Mouse (Mus musculus): Measurements from ENCODE around the gene Tctex1d2.

Tctex1d2 gene

GRCm38 (mm10) chr16:32454646-32455045 lies 35.1 kb downstream of the Tctex1d2 start:
- CTCF ChIA-PET, result interaction anchor here in 1 of 4 experiments (0.6 kb wide), 1 partner anchor 280 kb away, joined by 3 read pairs; no protein-coding TSS in a partner anchor
- POLR2A ChIA-PET, result interaction anchor here in 2 of 4 experiments (0.6 to 0.9 kb wide), 2 partner anchors 16 to 1366 kb away, joined by 3 to 4 read pairs; no protein-coding TSS in a partner anchor

- ChIA-PET CTCF (no interaction called here), POLR2A (interaction anchor here in 1 of 4 experiments (0.9 to 1.3 kb wide), 2 partner anchors 10 to 28 kb away, joined by 3 to 5 read pairs; no protein-coding TSS in a partner anchor)
These were observed 36.6 kb downstream of the Tctex1d2 start for GRCm38 (mm10) chr16:32456086-32456485.

GRCm38 (mm10) chr16:32456761-32457160 lies 37.3 kb downstream of the Tctex1d2 start:
- POLR2A ChIA-PET, result interaction anchor here in 1 of 4 experiments (0.9 to 1.3 kb wide), 2 partner anchors 10 to 28 kb away, joined by 3 to 5 read pairs; no protein-coding TSS in a partner anchor

GRCm38 (mm10) chr16:32457589-32458386 lies 38.3 kb downstream of the Tctex1d2 start:
- CTCF ChIA-PET, result interaction anchor here in 1 of 4 experiments (0.5 kb wide), 1 partner anchor 179 kb away, joined by 5 read pairs; no protein-coding TSS in a partner anchor
- POLR2A ChIA-PET, result interaction anchor here in 1 of 4 experiments (1.4 kb wide), 1 partner anchor 16 kb away, joined by 3 read pairs; no protein-coding TSS in a partner anchor

More at GRCm38 (mm10) chr16:32456761-32457160, 37.3 kb downstream of the Tctex1d2 start:
- CTCF ChIA-PET, result no interaction called here

GRCm38 (mm10) chr16:32460518-32460917 lies 41.0 kb downstream of the Tctex1d2 start:
- CTCF ChIA-PET, result no interaction called here
- POLR2A ChIA-PET, result interaction anchor here in 1 of 4 experiments (1.0 kb wide), 1 partner anchor 88 kb away, joined by 3 read pairs; no protein-coding TSS in a partner anchor

GRCm38 (mm10) chr16:32461713-32462112 lies 42.2 kb downstream of the Tctex1d2 start:
- POLR2A ChIA-PET, result no interaction called here
- CTCF ChIA-PET, result interaction anchor here in 1 of 4 experiments (1.4 kb wide), 1 partner anchor 38 kb away, joined by 3 read pairs; no protein-coding TSS in a partner anchor

DNA sequence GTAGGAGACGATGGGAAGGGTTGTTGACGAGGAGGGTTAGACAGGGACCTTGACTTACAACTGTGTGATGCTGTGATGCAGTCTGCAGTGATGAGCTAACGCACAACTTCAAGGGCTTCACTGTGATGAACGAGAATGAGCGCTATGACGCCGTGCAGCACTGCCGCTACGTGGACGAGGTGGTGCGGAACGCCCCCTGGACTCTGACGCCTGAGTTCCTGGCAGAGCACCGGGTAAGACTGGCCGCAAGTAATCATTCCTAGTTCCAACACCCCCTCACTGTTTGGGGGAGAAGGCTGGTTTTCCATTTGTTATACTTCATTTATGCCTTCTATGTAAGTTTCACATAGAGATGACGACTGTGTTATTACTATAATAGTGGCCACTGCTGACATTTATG lies 43.4 kb downstream of the Tctex1d2 start:
- POLR2A ChIA-PET, result interaction anchor here in 1 of 4 experiments (0.6 to 1.0 kb wide), 2 partner anchors 37 to 159 kb away, joined by 3 to 4 read pairs; no protein-coding TSS in a partner anchor
- CTCF ChIA-PET, result interaction anchor here in 2 of 4 experiments (1.4 kb wide), 2 partner anchors 37 kb away, joined by 3 to 5 read pairs; no protein-coding TSS in a partner anchor

- CTCF ChIA-PET, result interaction anchor here in 1 of 4 experiments (1.4 kb wide), 1 partner anchor 36 kb away, joined by 5 read pairs; no protein-coding TSS in a partner anchor
- POLR2A ChIA-PET, result interaction anchor here in 2 of 4 experiments (0.5 to 1.0 kb wide), 3 partner anchors 33 to 158 kb away, joined by 3 to 6 read pairs (median 4); partner anchors contain the start of gene Pcyt1a (in 1 of the 2)
These were observed 43.9 kb downstream of the Tctex1d2 start for GRCm38 (mm10) chr16:32463426-32463825.

DNA sequence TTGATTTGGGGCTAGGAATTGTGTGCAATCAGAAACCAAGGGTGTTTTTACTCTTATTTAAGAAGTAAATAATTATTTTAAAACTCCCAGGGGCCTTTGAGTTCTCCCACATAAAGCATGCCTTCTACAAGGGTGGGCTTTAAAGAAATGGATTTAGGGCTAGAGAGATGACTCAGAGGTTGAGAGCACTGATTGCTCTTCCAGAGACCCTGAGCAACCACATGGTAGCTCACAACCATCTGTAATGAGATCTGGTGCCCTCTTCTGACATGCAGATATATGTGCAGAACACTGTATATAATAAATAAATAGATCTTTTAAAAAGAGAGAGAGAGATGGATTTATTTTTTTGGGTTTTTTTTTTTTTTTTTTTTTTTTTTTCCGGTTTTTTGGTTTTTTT lies 45.4 kb downstream of the Tctex1d2 start:
- POLR2A ChIA-PET, result interaction anchor here in 2 of 4 experiments (0.7 to 1.0 kb wide), 4 partner anchors 20 to 143 kb away, joined by 3 read pairs; partner anchors contain the start of gene Tctex1d2 (in 1 of the 2)
- CTCF ChIA-PET, result interaction anchor here in 2 of 4 experiments (0.6 to 0.7 kb wide), 3 partner anchors 12 to 187 kb away, joined by 3 to 9 read pairs (median 4); no protein-coding TSS in a partner anchor

- POLR2A ChIA-PET, result no interaction called here
- CTCF ChIA-PET, result no interaction called here
These were observed 49.0 kb downstream of the Tctex1d2 start for GRCm38 (mm10) chr16:32468488-32468887.

DNA sequence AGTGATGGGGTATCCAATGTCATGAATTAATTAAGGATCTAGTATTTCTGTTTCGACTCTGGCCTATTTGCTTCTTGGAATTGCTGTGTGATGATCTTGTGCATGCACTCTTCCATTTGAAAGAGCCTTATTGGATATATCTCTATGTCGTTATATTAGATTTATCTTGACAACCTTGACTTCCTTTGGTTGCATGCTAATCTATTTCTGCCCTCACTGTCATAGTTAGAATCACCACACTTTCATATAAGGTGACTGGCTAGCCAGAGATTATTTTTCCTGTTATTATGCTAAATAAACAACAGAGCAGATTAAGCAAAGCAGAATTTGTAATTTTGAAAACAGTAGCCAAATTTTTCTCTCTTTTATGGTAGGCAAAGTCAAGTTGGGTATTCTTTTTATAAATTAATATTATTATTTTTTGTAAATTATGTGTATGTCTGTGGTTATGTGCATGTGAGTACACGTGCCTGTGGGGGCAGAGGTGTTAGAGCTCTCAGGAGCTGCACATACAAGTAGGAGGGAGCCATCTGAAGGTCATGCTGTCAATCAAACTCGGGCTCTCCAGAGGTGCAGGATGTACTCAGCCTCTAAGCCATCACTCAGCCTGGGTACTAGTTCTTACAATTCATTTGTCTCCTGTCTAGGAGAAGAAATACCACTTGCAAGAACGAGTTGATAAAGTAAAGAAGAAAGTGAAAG lies 50.1 kb downstream of the Tctex1d2 start:
- POLR2A ChIA-PET, result interaction anchor here in 2 of 4 experiments (0.5 to 0.6 kb wide), 2 partner anchors 108 to 302 kb away, joined by 3 to 5 read pairs; no protein-coding TSS in a partner anchor

GRCm38 (mm10) chr16:32472276-32473015 lies 52.9 kb downstream of the Tctex1d2 start:
- ChIA-PET CTCF (no interaction called here), POLR2A (interaction anchor here in 3 of 4 experiments (0.5 to 2.8 kb wide), 6 partner anchors 12 to 139 kb away, joined by 3 to 10 read pairs (median 3); no protein-coding TSS in a partner anchor)

More for the DNA sequence above, 50.1 kb downstream of the Tctex1d2 start:
- CTCF ChIA-PET, result interaction anchor here in 1 of 4 experiments (0.6 kb wide), 1 partner anchor 224 kb away, joined by 3 read pairs; no protein-coding TSS in a partner anchor

GRCm38 (mm10) chr16:32477315-32477714 lies 57.8 kb downstream of the Tctex1d2 start:
- ChIA-PET CTCF (interaction anchor here in 1 of 4 experiments (1.0 kb wide), 1 partner anchor 338 kb away, joined by 3 read pairs; no protein-coding TSS in a partner anchor), POLR2A (interaction anchor here in 2 of 4 experiments (0.8 to 1.2 kb wide), 3 partner anchors 20 to 132 kb away, joined by 3 to 4 read pairs (median 4); partner anchors contain the start of gene Tfrc (in 1 of the 2))
